Mouse (Mus musculus) limb, embryonic 12.5 days (tissue): ENCODE data around the gene Fgfr2. TPM values are rescaled to one million over a fixed set of nuclear protein-coding genes. Genes with fewer than 3 reads are reported as not detected.

Experiments used
- ATAC-seq: fragments of 200-750 bp; cut with Nextera tagmentation; 2 replicates; pipeline ENCODE4 v1.8.0; 2017; ENCODE audit warnings: low read depth, moderate TSS enrichment; ENCODE audit not compliant: insufficient number of reproducible peaks, insufficient read depth, low FRiP score, low TSS enrichment
- H3K27ac ChIP-seq: fragments of 300-500 bp; sonication (generic); 2 replicates; pipeline ENCODE4 v1.5.1; 2016; ENCODE audit warnings: mild to moderate bottlenecking, moderate library complexity
- H3K27me3 ChIP-seq: fragments of 300-500 bp; sonication (generic); 2 replicates; pipeline ENCODE4 v1.6.1; 2016; ENCODE audit warnings: mild to moderate bottlenecking, moderate library complexity
- H3K36me3 ChIP-seq: fragments of 300-500 bp; sonication (generic); 2 replicates; pipeline ENCODE4 v1.6.1; 2016; ENCODE audit warnings: mild to moderate bottlenecking, moderate library complexity
- H3K4me1 ChIP-seq: fragments of 300-500 bp; sonication (generic); replicated peaks from 2 replicates; pipeline ENCODE4 v1.6.1; 2016
- H3K4me2 ChIP-seq: fragments of 300-500 bp; sonication (generic); 2 replicates; pipeline ENCODE4 v1.6.1; 2016; ENCODE audit warnings: mild to moderate bottlenecking, moderate library complexity
- H3K4me3 ChIP-seq: fragments of 300-500 bp; sonication (generic); replicated peaks from 2 replicates; pipeline ENCODE4 v1.5.1; 2016; ENCODE audit warnings: mild to moderate bottlenecking
- H3K9ac ChIP-seq: fragments of 300-500 bp; sonication (generic); replicated peaks from 2 replicates; pipeline ENCODE4 v1.6.1; 2016; ENCODE audit warnings: mild to moderate bottlenecking, moderate library complexity
- H3K9me3 ChIP-seq: fragments of 300-500 bp; sonication (generic); 2 replicates; pipeline ENCODE4 v1.6.1; 2016; ENCODE audit warnings: mild to moderate bottlenecking, moderate library complexity
- WGBS: fragments of 180-500 bp; shearing (Covaris S2); methylation state at CpG from one replicate; pipeline ENCODE4 v1.1.7; 2016; 5-methylcytosine and 5-hydroxymethylcytosine counted together
- polyA plus RNA-seq: library from polyadenylated mRNA; unstranded; fragments of >200 nt; fragmentation: Nextera tagmentation; extraction: Ambion mirVana; gene quantifications from 2 replicates; pipeline ENCODE4 v1.2.1, GENCODE M21; 2016

Gene Fgfr2
- polyA plus RNA-seq, 1 experiment from 2014 or later: 112 TPM

GRCm38 (mm10) chr7:130959868-130960267 lies 2163.3 kb downstream of the Fgfr2 start:
- no peak overlapping the region for H3K4me2 ChIP-seq
- no peak overlapping the region for H3K4me3 ChIP-seq
- no peak for ATAC-seq
- H3K9ac ChIP-seq: no peak overlapping the region
- H3K9me3 ChIP-seq: no peaks in the 10 kb centered on the region
- H3K27me3 ChIP-seq: no peaks in the 10 kb centered on the region
- peaks cover 15% of the 10 kb centered on the region for H3K4me1 ChIP-seq
- H3K36me3 ChIP-seq: no peaks in the 10 kb centered on the region
- WGBS: 23% methylated on average over 7 of the region's 7 CpGs
- no peak overlapping the region for H3K27ac ChIP-seq

DNA sequence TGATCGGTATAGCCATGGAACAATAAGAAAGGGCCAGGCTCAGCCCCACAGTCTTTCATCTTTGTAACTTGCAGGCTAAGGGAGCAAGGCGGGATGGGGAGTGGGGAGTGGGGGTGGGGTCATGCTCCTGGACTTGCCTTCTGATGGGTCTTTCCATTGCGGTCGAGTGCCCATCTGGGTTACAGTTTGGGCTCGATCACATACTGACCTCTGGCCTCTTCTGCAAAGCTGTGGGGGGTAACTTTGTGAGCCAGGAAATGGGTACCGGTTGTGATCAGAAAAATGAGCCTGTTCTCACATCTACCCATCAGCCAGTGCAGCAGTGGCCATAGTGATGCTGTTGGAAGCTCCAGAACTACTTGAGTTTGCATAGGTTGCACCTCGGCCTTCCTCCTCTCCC lies 2164.6 kb downstream of the Fgfr2 start:
- Histone ChIP-seq H3K4me1 (peaks cover 9% of the 10 kb centered on the region), H3K27ac (no peak overlapping the region), H3K9ac (no peak overlapping the region), H3K36me3 (no peaks in the 10 kb centered on the region), H3K27me3 (no peaks in the 10 kb centered on the region), H3K4me2 (no peak overlapping the region), H3K4me3 (no peak overlapping the region), H3K9me3 (no peaks in the 10 kb centered on the region)
- WGBS: 64% methylated on average over 7 of the region's 7 CpGs
- no peak for ATAC-seq

- 82% methylated on average over 10 of the region's 10 CpGs for WGBS
- H3K4me2 ChIP-seq: no peak overlapping the region
- ATAC-seq: no peak
These were observed 2169.0 kb downstream of the Fgfr2 start for GRCm38 (mm10) chr7:130954177-130954601.

GRCm38 (mm10) chr7:130953376-130953775 lies 2169.8 kb downstream of the Fgfr2 start:
- Histone ChIP-seq H3K4me1 (peaks cover 6% of the 10 kb centered on the region; the same call in 1 of the 2 replicates), H3K36me3 (no peaks in the 10 kb centered on the region), H3K27me3 (no peaks in the 10 kb centered on the region), H3K27ac (no peak overlapping the region), H3K9ac (no peak overlapping the region), H3K4me2 (no peak overlapping the region), H3K9me3 (no peaks in the 10 kb centered on the region), H3K4me3 (no peak overlapping the region)
- 90% methylated on average over 10 of the region's 10 CpGs for WGBS
- ATAC-seq: no peak

More at GRCm38 (mm10) chr7:130954177-130954601, 2169.0 kb downstream of the Fgfr2 start:
- Histone ChIP-seq H3K9me3 (no peaks in the 10 kb centered on the region), H3K36me3 (no peaks in the 10 kb centered on the region), H3K27me3 (no peaks in the 10 kb centered on the region), H3K9ac (no peak overlapping the region), H3K27ac (no peak overlapping the region), H3K4me3 (no peak overlapping the region), H3K4me1 (peaks cover 4% of the 10 kb centered on the region; the same call in 1 of the 2 replicates)

DNA sequence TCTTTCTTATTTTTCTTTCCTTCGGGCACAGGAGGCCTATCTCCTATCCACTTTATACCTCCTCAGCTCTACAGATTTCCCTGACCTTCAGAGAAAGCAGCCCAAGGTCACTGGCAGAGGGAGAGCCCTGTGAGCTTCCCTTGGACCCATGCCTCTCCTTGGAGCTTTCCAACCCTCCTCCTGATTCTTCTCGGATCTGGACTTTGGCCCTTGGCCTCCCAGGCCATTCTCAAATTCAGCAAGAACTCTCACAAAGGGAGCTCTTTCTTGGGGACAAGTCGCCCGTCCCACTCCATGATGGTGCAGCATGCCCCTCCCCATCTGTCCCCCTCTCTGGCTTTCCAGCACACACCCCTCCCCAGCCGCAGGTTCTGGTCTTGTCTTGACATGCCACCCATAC lies 2172.1 kb downstream of the Fgfr2 start:
- Histone ChIP-seq H3K27ac (no peak overlapping the region), H3K9me3 (no peaks in the 10 kb centered on the region), H3K4me2 (no peak overlapping the region), H3K9ac (no peak overlapping the region), H3K36me3 (no peaks in the 10 kb centered on the region), H3K4me3 (no peak overlapping the region), H3K4me1 (peaks cover 6% of the 10 kb centered on the region; the same call in 1 of the 2 replicates), H3K27me3 (no peaks in the 10 kb centered on the region)
- ATAC-seq: no peak
- 83% methylated on average over 5 of the region's 5 CpGs for WGBS

GRCm38 (mm10) chr7:130950482-130950881 lies 2172.7 kb downstream of the Fgfr2 start:
- Histone ChIP-seq H3K36me3 (no peaks in the 10 kb centered on the region), H3K4me1 (peaks cover 6% of the 10 kb centered on the region; the same call in 1 of the 2 replicates), H3K9me3 (no peaks in the 10 kb centered on the region), H3K27me3 (no peaks in the 10 kb centered on the region), H3K27ac (no peak overlapping the region), H3K4me3 (no peak overlapping the region), H3K4me2 (no peak overlapping the region), H3K9ac (no peak overlapping the region)
- ATAC-seq: no peak
- 92% methylated on average over 7 of the region's 7 CpGs for WGBS

DNA sequence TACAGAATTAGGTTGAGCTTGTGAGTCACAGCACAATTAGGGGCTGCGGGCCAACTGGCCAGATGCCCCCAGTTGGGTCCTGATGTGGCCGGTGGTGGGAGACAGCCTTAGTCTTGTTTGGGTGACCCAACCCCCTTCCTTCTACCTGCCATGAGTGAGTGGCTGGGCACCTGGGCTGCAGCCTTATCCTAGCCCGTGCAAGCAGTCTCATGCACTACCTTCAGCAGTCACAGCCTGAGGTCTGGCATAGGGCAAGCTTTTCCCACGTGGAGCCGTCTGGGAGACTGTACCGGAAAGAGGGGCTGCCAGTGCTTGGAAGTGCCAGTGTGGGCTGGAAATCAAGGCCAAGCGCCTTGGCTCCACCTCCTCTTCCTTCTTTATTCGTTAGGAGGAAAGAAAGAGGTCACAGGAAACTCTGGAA lies 2173.8 kb downstream of the Fgfr2 start:
- Histone ChIP-seq H3K36me3 (no peaks in the 10 kb centered on the region), H3K27ac (peak overlapping the region; percentile 17; the same call in 1 of the 2 replicates), H3K4me3 (no peak overlapping the region), H3K9me3 (no peaks in the 10 kb centered on the region), H3K9ac (no peak overlapping the region), H3K27me3 (no peaks in the 10 kb centered on the region), H3K4me1 (peaks cover 6% of the 10 kb centered on the region; the same call in 1 of the 2 replicates), H3K4me2 (no peak overlapping the region)
- no peak for ATAC-seq
- 37% methylated on average over 8 of the region's 8 CpGs for WGBS

DNA sequence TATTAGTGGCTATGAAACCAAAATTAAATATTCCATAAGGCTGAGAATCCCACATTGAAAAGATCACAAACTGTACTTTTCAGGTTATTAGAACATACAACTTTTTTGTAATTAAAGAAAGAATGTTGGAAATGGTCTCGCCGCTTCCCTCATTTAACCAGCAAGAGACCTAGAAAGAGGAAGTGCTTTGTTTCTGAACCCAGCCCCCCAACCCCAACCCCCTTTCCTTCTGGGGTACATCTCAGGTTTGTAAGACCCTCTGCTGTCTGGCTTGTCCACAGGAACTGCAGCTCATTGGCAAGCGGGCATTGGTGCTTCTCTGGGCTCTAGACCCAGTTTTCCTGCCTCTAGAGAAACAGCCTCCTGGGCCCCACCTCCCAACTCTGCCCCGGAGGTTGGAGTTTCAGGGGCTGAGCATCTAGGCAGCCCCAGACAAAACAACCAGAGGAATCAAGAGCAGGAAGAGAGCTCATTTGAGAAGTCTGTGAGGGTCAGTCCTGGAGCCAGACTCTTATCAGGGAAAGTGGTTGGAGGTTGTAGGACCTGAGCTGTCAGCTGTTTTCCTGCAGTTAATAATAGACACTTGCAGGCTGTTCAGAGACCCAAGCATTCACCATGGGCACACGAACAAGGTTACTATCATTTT lies 2174.5 kb downstream of the Fgfr2 start:
- Histone ChIP-seq H3K9ac (no peak overlapping the region), H3K27ac (0 out of 2 replicates have a peak overlapping the region, but pooled peaks have one; percentile 29), H3K4me3 (no peak overlapping the region), H3K9me3 (no peaks in the 10 kb centered on the region), H3K27me3 (no peaks in the 10 kb centered on the region), H3K4me1 (peaks cover 6% of the 10 kb centered on the region; the same call in 1 of the 2 replicates), H3K36me3 (no peaks in the 10 kb centered on the region), H3K4me2 (no peak overlapping the region)
- WGBS: 53% methylated on average over 5 of the region's 5 CpGs
- no peak for ATAC-seq

DNA sequence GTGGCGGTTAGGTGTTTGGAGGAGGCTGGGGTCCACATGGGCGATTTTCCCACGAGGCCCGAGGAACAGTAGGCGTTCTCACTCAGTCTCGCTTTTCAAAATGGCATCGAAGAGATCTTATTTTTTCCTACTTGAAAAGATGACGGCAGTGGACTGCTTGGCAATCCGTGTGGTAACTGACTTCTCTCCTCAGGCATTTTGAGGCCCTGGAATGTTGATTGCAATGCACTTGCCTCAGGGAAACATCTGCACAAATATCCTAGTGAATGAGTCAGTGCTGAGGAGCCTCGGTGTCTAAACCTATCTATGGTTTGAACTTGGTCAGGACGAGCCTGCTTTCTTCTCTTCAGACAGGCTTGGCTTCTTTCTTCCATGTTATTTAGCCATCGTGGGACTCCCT lies 2176.8 kb downstream of the Fgfr2 start:
- peaks cover 6% of the 10 kb centered on the region; the same call in 1 of the 2 replicates for H3K4me1 ChIP-seq
- no peak overlapping the region for H3K4me3 ChIP-seq
- no peak overlapping the region for H3K4me2 ChIP-seq
- H3K27me3 ChIP-seq: no peaks in the 10 kb centered on the region
- H3K27ac ChIP-seq: no peak overlapping the region
- H3K9me3 ChIP-seq: no peaks in the 10 kb centered on the region
- no peak overlapping the region for H3K9ac ChIP-seq
- ATAC-seq: no peak
- no peaks in the 10 kb centered on the region for H3K36me3 ChIP-seq
- 82% methylated on average over 12 of the region's 12 CpGs for WGBS

DNA sequence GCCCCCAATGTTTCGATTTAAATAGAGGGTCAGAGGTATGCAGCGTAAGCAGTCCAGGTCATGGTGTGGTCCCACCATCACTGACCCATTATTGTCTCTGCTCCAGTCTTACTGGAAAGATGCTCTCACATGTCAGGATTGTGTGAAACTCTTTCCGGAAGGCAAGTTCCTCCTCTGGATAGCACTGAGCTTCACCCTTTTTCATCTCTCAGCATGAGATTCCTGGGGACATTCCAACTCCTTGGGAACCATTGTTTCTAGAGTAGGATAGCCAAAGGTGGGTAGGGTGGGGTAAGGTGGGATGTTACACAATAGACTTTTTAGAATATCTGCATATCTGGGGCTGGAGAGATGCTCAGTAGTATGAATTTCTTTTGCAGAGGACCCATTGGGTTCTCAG lies 2177.4 kb downstream of the Fgfr2 start:
- peaks cover 6% of the 10 kb centered on the region; the same call in 1 of the 2 replicates for H3K4me1 ChIP-seq
- H3K9ac ChIP-seq: no peak overlapping the region
- no peaks in the 10 kb centered on the region for H3K9me3 ChIP-seq
- WGBS: 87% methylated on average over 3 of the region's 3 CpGs
- no peaks in the 10 kb centered on the region for H3K27me3 ChIP-seq
- no peaks in the 10 kb centered on the region for H3K36me3 ChIP-seq
- ATAC-seq: no peak
- H3K4me2 ChIP-seq: no peak overlapping the region
- H3K4me3 ChIP-seq: no peak overlapping the region
- H3K27ac ChIP-seq: no peak overlapping the region

DNA sequence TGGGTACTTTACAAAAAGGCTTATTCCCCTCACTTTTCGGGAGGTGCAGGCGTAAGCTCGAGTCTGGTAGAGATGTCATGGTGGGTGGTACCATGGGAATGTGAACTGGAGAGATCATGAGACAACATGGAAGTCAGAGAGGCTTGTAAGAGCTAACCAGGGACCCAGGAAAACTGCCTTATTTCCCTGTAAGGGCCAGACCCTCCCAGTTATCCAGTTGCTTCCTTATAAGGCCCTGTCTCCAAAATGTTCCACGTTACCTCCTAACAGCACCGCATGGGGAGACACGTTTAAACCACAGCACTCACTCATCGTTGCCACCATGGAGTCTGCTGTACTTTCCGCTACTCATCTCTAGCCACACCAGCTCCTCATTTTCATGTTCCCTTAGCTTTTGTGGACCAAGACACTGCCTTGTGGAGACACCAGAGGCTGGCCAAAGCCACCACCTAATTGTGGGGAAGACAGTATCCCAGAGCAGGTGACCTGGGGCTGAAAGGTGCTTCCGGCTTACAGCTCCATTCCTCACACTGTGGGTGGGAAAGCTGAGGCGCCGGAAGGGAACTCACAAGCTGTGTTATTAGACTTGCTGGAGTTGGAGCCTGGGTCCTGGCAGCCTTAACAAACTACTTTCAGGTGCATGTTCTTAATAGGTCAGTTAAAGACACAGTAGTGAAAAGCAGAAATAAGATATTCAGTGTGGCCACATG lies 2178.2 kb downstream of the Fgfr2 start:
- no peak overlapping the region for H3K9ac ChIP-seq
- no peak overlapping the region for H3K4me2 ChIP-seq
- H3K4me1 ChIP-seq: peaks cover 6% of the 10 kb centered on the region; the same call in 1 of the 2 replicates
- ATAC-seq: no peak
- no peak overlapping the region for H3K27ac ChIP-seq
- no peak overlapping the region for H3K4me3 ChIP-seq
- H3K9me3 ChIP-seq: no peaks in the 10 kb centered on the region
- no peaks in the 10 kb centered on the region for H3K36me3 ChIP-seq
- 84% methylated on average over 11 of the region's 11 CpGs for WGBS
- peaks cover 4% of the 10 kb centered on the region for H3K27me3 ChIP-seq
